Mouse (Mus musculus): ENCODE data around the gene Nlrp6. TPM values are rescaled to one million over a fixed set of nuclear protein-coding genes. Genes with fewer than 3 reads are reported as not detected.

The Nlrp6 gene
- polyA plus RNA-seq, 1 experiment, result not detected

GRCm38 (mm10) chr7:140953800-140954732, 33.4 kb downstream of the Nlrp6 start:
- TF ChIP-seq GATA1 (IDR thresholded peaks at IDR 0.05; ENCODE audit: low read length), result no peak

GRCm38 (mm10) chr7:140954733-140955071, 34.0 kb downstream of the Nlrp6 start:
- TF ChIP-seq GATA1 (IDR thresholded peaks at IDR 0.05; ENCODE audit: low read length), result no peak

- no peak for TF ChIP-seq GATA1 (IDR thresholded peaks at IDR 0.05; ENCODE audit: low read length)
Measured at GRCm38 (mm10) chr7:140955342-140955741, 34.6 kb downstream of the Nlrp6 start.

- no peak for TF ChIP-seq GATA1 (IDR thresholded peaks at IDR 0.05; ENCODE audit: low read length)
Measured at GRCm38 (mm10) chr7:140955758-140956555, 35.3 kb downstream of the Nlrp6 start, which contains the start of the genes Gm45717 and Ifitm2. TSS of gene Gm45717 (minus strand) at chr7:140955937. TSS of gene Ifitm2 (minus strand) at chr7:140955987.

GRCm38 (mm10) chr7:140956556-140956869, 35.8 kb downstream of the Nlrp6 start:
- TF ChIP-seq GATA1 (IDR thresholded peaks at IDR 0.05; ENCODE audit: low read length), result no peak

GRCm38 (mm10) chr7:140959181-140959901, 38.6 kb downstream of the Nlrp6 start:
- no peak for TF ChIP-seq GATA1 (IDR thresholded peaks at IDR 0.05; ENCODE audit: low read length)

GRCm38 (mm10) chr7:140960026-140960425, 39.3 kb downstream of the Nlrp6 start:
- TF ChIP-seq GATA1 (IDR thresholded peaks at IDR 0.05; ENCODE audit: low read length), result no peak

- TF ChIP-seq GATA1 (IDR thresholded peaks at IDR 0.05; ENCODE audit: low read length), result no peak
Measured at GRCm38 (mm10) chr7:140961416-140961815, 40.7 kb downstream of the Nlrp6 start.

GRCm38 (mm10) chr7:140962733-140963132, 42.0 kb downstream of the Nlrp6 start:
- no peak for TF ChIP-seq GATA1 (IDR thresholded peaks at IDR 0.05; ENCODE audit: low read length)

GRCm38 (mm10) chr7:140966921-140967320, 46.2 kb downstream of the Nlrp6 start, which contains the start of gene Ifitm1:
TSS of gene Ifitm1 (plus strand) at chr7:140967221.
- TF ChIP-seq GATA1 (IDR thresholded peaks at IDR 0.05; ENCODE audit: low read length), result no peak

GRCm38 (mm10) chr7:140967862-140968591, 47.3 kb downstream of the Nlrp6 start:
- TF ChIP-seq GATA1 (IDR thresholded peaks at IDR 0.05; ENCODE audit: low read length), result no peak

GRCm38 (mm10) chr7:140970931-140971330, 50.2 kb downstream of the Nlrp6 start:
- no peak for TF ChIP-seq GATA1 (IDR thresholded peaks at IDR 0.05; ENCODE audit: low read length)

- TF ChIP-seq GATA1 (IDR thresholded peaks at IDR 0.05; ENCODE audit: low read length), result no peak
Measured at GRCm38 (mm10) chr7:140971479-140972171, 50.9 kb downstream of the Nlrp6 start.

- TF ChIP-seq GATA1 (IDR thresholded peaks at IDR 0.05; ENCODE audit: low read length), result no peak
Measured at GRCm38 (mm10) chr7:140973396-140974165, 52.9 kb downstream of the Nlrp6 start.

Data from G1E-ER4 (cell line).